In genomic region chr1:135227339-135227950, GRCm38 (mm10) we compare ENCODE assay signal across 11 mouse cellular contexts. TPM values are rescaled to one million over a fixed set of nuclear protein-coding genes. Genes with fewer than 3 reads are reported as not detected.
DNase-seq lines count a peak whose midpoint lies in the region; ATAC-seq and TF ChIP-seq lines count a peak whose summit lies in the region.
"Had no signal": no experiment of that assay in that cellular context is flagged by ENCODE, and none has a peak within 500 bp of the region (broad histone marks: within the 10 kb centered on the region; RNA-seq: fewer than 3 reads in every experiment).

No protein-coding gene starts in this region.

- peak; percentile 49 for DNase-seq in cerebellum, adult 11-12 months
- peak; percentile 72 for DNase-seq in kidney, adult 2 months
- peak; percentile 83 for DNase-seq in lung, postnatal 0 days (ENCODE audit: low spot score)
- peak; percentile 94 for DNase-seq in stomach, postnatal 0 days (ENCODE audit: low spot score)
- no peak for DNase-seq in B cell, adult 2 months
- no peak for DNase-seq in gastrocnemius, postnatal 36 days

- H3K4me1 ChIP-seq in kidney, adult 2 months (ENCODE audit: control insufficient read depth, insufficient read depth, low read length) = no peaks in the 10 kb centered on the region
- H3K4me1 ChIP-seq in lung, postnatal 0 days (ENCODE audit: insufficient read depth, low read depth, low read length) = no peaks in the 10 kb centered on the region
- 0 out of 2 replicates have a peak, but pooled peaks cover 2% of the 10 kb centered on the region for H3K4me1 ChIP-seq in stomach, postnatal 0 days (replicated peaks; ENCODE audit: control insufficient read depth, insufficient read depth)
- H3K4me1 ChIP-seq in forebrain, embryonic 15.5 days = no peaks in the 10 kb centered on the region

- H3K9me3 ChIP-seq in lung, postnatal 0 days (ENCODE audit: low read length) = no peaks in the 10 kb centered on the region
- H3K9me3 ChIP-seq in stomach, postnatal 0 days (ENCODE audit: control insufficient read depth, low read length) = no peaks in the 10 kb centered on the region
- no peaks in the 10 kb centered on the region for H3K9me3 ChIP-seq in forebrain, embryonic 15.5 days
- H3K9me3 ChIP-seq: G1E had no signal

- no peak overlapping the region for H3K4me2 ChIP-seq in lung, postnatal 0 days (replicated peaks; ENCODE audit: low read depth, low read length)
- H3K4me2 ChIP-seq in stomach, postnatal 0 days (replicated peaks; ENCODE audit: low read depth) = no peak overlapping the region
- no peak overlapping the region for H3K4me2 ChIP-seq in forebrain, embryonic 15.5 days (replicated peaks)

- no peak overlapping the region for H3K9ac ChIP-seq in lung, postnatal 0 days (replicated peaks; ENCODE audit: low read depth)
- H3K9ac ChIP-seq in stomach, postnatal 0 days (ENCODE audit: low read length) = 0 out of 2 replicates have a peak overlapping the region, but pooled peaks have one; percentile 27
- H3K9ac ChIP-seq in forebrain, embryonic 15.5 days (replicated peaks) = no peak overlapping the region
- H3K9ac ChIP-seq: liver, embryonic 14.5 days had no signal

- TF ChIP-seq CTCF in kidney, adult 2 months (conservative IDR thresholded peaks at IDR 0.05; ENCODE audit: insufficient read depth, insufficient read length, low read depth, low read length) = no peak
- no peak for TF ChIP-seq CTCF in lung, postnatal 0 days (IDR thresholded peaks at IDR 0.05)
- TF ChIP-seq CTCF in stomach, postnatal 0 days (IDR thresholded peaks at IDR 0.05; ENCODE audit: low read depth) = peak; percentile 26

- no peaks in the 10 kb centered on the region for H3K27me3 ChIP-seq in kidney, adult 2 months (replicated peaks; ENCODE audit: control insufficient read depth, insufficient read depth, low read length)
- no peaks in the 10 kb centered on the region for H3K27me3 ChIP-seq in lung, postnatal 0 days (replicated peaks; ENCODE audit: insufficient read depth, low read length)
- H3K27me3 ChIP-seq in stomach, postnatal 0 days (ENCODE audit: control insufficient read depth, insufficient read depth, low read length) = no peaks in the 10 kb centered on the region
- no peaks in the 10 kb centered on the region for H3K27me3 ChIP-seq in forebrain, embryonic 15.5 days

- H3K36me3 ChIP-seq in kidney, adult 2 months (ENCODE audit: control insufficient read depth, insufficient read depth, low read length) = no peaks in the 10 kb centered on the region
- no peaks in the 10 kb centered on the region for H3K36me3 ChIP-seq in lung, postnatal 0 days (ENCODE audit: insufficient read depth, low read length)
- H3K36me3 ChIP-seq in stomach, postnatal 0 days (ENCODE audit: control insufficient read depth, insufficient read depth, low read length) = no peaks in the 10 kb centered on the region
- H3K36me3 ChIP-seq in forebrain, embryonic 15.5 days = no peaks in the 10 kb centered on the region
- H3K36me3 ChIP-seq: G1E had no signal

- intact Hi-C loops in gastrocnemius, postnatal 36 days (cut with DNase I) = no loop called here

- ATAC-seq in cerebellum, adult (ENCODE audit: insufficient number of reproducible peaks, low FRiP score, low TSS enrichment) = no peak
- ATAC-seq in lung, postnatal 0 days = peak; percentile 97
- ATAC-seq in stomach, postnatal 0 days (ENCODE audit: low FRiP score, low TSS enrichment) = peak; percentile 93
- ATAC-seq in forebrain, embryonic 15.5 days (replicated peaks) = no peak

- no peak for TF ChIP-seq POLR2A in kidney, adult 2 months (IDR thresholded peaks at IDR 0.05; ENCODE audit: low read depth, low read length)

- 71% methylated on average over 13 of the region's 13 CpGs for WGBS in kidney, adult 2 months
- WGBS in lung, postnatal 0 days = 32% methylated on average over 13 of the region's 13 CpGs
- 50% methylated on average over 13 of the region's 13 CpGs for WGBS in stomach, postnatal 0 days
- WGBS in forebrain, embryonic 15.5 days = 83% methylated on average over 13 of the region's 13 CpGs

- no peak overlapping the region for H3K27ac ChIP-seq in kidney, adult 2 months (ENCODE audit: insufficient read depth, low read depth, low read length)
- peak overlapping the region; percentile 80 for H3K27ac ChIP-seq in lung, postnatal 0 days (ENCODE audit: low read length)
- H3K27ac ChIP-seq in stomach, postnatal 0 days (replicated peaks) = peak overlapping the region; percentile 75
- H3K27ac ChIP-seq in forebrain, embryonic 15.5 days (replicated peaks) = no peak overlapping the region
- H3K27ac ChIP-seq: liver, embryonic 14.5 days had no signal

- H3K4me3 ChIP-seq in kidney, adult 2 months (ENCODE audit: insufficient read depth, low read depth, low read length) = no peak overlapping the region
- no peak overlapping the region for H3K4me3 ChIP-seq in lung, postnatal 0 days (ENCODE audit: low read depth, low read length)
- H3K4me3 ChIP-seq in stomach, postnatal 0 days (ENCODE audit: low read depth, low read length) = no peak overlapping the region
- no peak overlapping the region for H3K4me3 ChIP-seq in forebrain, embryonic 15.5 days

- TF ChIP-seq EP300 in lung, postnatal 0 days (IDR thresholded peaks at IDR 0.05) = peak; percentile 83
- no peak for TF ChIP-seq EP300 in stomach, postnatal 0 days (optimal IDR thresholded peaks at IDR 0.05)

RNA-seq across cellular contexts. Expression of gene Elf3, which starts 30.9 kb away (rescaled TPM):
- polyA plus RNA-seq in kidney, adult 2 months (2012; rRNA removed) = 23.1 and 25.0 TPM in 2 replicates
- polyA plus RNA-seq in lung, postnatal 0 days (2015; fragmentation: Nextera tagmentation; extraction: Ambion mirVana) = 31.9 and 45.5 TPM in 2 replicates
- polyA plus RNA-seq in stomach, postnatal 0 days (2015; fragmentation: Nextera tagmentation; extraction: Ambion mirVana) = 152 and 162 TPM in 2 replicates
- total RNA-seq in gastrocnemius, postnatal 36 days (2021) = not detected
- polyA plus RNA-seq in forebrain, embryonic 15.5 days (2015; fragmentation: Nextera tagmentation; extraction: Ambion mirVana) = 0.28 and 0.43 TPM in 2 replicates
- total RNA-seq: G1E had no signal
- polyA plus RNA-seq: G1E had no signal

RNA-seq across cellular contexts. Expression of gene Rnpep, which starts 56.4 kb away (rescaled TPM):
- 28.7 and 29.1 TPM in 2 replicates for polyA plus RNA-seq in kidney, adult 2 months (2012; rRNA removed)
- polyA plus RNA-seq in lung, postnatal 0 days (2015; fragmentation: Nextera tagmentation; extraction: Ambion mirVana) = 50.2 and 67.5 TPM in 2 replicates
- 54.7 and 61.2 TPM in 2 replicates for polyA plus RNA-seq in stomach, postnatal 0 days (2015; fragmentation: Nextera tagmentation; extraction: Ambion mirVana)
- 10 to 100 TPM; 11.1 to 11.3 TPM for total RNA-seq in gastrocnemius, postnatal 36 days (2021)
- polyA plus RNA-seq in forebrain, embryonic 15.5 days (2015; fragmentation: Nextera tagmentation; extraction: Ambion mirVana) = 96.0 and 98.8 TPM in 2 replicates

RNA-seq across cellular contexts. Expression of gene Gpr37l1, which starts 60.0 kb away (rescaled TPM):
- 0.75 and 0.98 TPM in 2 replicates for polyA plus RNA-seq in kidney, adult 2 months (2012; rRNA removed)
- polyA plus RNA-seq in lung, postnatal 0 days (2015; fragmentation: Nextera tagmentation; extraction: Ambion mirVana) = 0.06 and 0.19 TPM in 2 replicates
- polyA plus RNA-seq in stomach, postnatal 0 days (2015; fragmentation: Nextera tagmentation; extraction: Ambion mirVana) = 3.1 and 3.4 TPM in 2 replicates
- under 1 TPM; 0.26 to 0.42 TPM for total RNA-seq in gastrocnemius, postnatal 36 days (2021)
- 0.31 and 0.33 TPM in 2 replicates for polyA plus RNA-seq in forebrain, embryonic 15.5 days (2015; fragmentation: Nextera tagmentation; extraction: Ambion mirVana)
- polyA plus RNA-seq: G1E; heart, embryonic 14.5 days had no signal

Comparison
In these comparisons a context has a peak if more than half of its experiments do, and no peak if none do; other contexts are left out.
1. DNase-seq: peak in cerebellum, adult 11-12 months (single experiment), kidney, adult 2 months (single experiment), lung, postnatal 0 days (single experiment) and stomach, postnatal 0 days (single experiment); none in B cell, adult 2 months (0 of 2) and gastrocnemius, postnatal 36 days (0 of 2).
2. ATAC-seq: peak in lung, postnatal 0 days (single experiment) and stomach, postnatal 0 days (single experiment); none in cerebellum, adult (single experiment) and forebrain, embryonic 15.5 days (single experiment).
3. H3K27ac ChIP-seq: peak in lung, postnatal 0 days (single experiment) and stomach, postnatal 0 days (single experiment); none in kidney, adult 2 months (single experiment) and forebrain, embryonic 15.5 days (single experiment).
4. RNA of gene Elf3, which starts 30.9 kb away (polyA plus RNA-seq): 152 to 162 TPM in stomach, postnatal 0 days, 31.9 to 45.5 TPM in lung, postnatal 0 days and 23.1 to 25.0 TPM in kidney, adult 2 months; 0.28 to 0.43 TPM in forebrain, embryonic 15.5 days; every median in the first group is over 10 times any median in the second.